Mouse (Mus musculus): ENCODE measurements around the gene Palm3. TPM values are rescaled to one million over a fixed set of nuclear protein-coding genes. Genes with fewer than 3 reads are reported as not detected.
"Not testable (repeated sequence)": the region's sequence is repeated elsewhere in the genome, so short reads cannot be mapped to it uniquely, and the experiment has no call there.

Gene Palm3
- total RNA-seq, 2 experiments from 2014 or later: not detected

DNA sequence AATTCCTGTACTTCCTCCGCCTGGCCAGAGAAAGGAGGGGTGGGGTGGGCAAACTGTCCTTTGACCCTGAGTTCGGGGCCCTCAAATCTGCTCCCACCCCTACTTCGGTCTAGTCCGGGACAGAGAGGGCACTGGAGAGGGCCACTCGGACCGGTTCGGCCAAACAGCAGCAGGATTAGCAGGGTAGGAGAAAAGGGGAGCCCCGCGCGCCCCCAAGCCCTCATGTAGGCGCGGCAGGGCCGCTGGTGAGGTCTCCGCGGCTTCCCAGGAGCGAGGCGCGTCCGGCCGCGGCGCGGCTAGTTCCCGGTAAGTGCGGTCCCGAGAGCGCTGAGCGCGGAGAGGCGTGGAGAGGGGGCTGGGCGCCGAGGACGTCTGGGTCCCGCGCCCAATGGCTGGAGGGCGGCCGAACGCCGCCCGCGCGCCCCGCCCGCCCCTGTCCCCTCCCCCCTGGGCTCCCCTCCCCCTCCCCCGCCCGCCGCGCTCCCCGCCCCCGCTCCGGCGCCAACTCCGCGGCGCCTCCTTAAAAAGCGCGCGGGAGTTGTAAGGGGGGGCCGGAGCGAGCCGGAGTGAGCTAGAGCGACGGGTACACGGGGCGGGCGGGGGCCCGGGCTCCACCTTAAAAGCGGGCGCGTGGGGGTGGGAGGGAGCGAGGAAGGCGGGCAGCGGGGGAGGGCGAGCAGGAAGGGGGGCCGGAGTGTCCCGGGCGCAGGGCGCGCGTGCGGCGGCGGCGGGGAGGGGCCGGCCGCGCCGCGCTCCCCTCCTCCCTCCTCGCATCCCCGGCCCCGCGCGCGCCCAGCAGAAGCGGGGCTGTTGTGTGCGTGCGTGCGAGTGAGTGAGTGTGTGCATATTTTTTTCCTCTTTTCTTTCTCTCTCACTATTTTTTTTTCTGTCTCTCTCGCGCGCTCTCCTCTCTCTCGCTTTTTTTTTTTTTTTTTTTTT is 24.4 kb upstream of the Palm3 start:
- peak; percentile 86 for ATAC-seq (replicated peaks; ENCODE audit: low FRiP score, poor library complexity, severe bottlenecking)

DNA sequence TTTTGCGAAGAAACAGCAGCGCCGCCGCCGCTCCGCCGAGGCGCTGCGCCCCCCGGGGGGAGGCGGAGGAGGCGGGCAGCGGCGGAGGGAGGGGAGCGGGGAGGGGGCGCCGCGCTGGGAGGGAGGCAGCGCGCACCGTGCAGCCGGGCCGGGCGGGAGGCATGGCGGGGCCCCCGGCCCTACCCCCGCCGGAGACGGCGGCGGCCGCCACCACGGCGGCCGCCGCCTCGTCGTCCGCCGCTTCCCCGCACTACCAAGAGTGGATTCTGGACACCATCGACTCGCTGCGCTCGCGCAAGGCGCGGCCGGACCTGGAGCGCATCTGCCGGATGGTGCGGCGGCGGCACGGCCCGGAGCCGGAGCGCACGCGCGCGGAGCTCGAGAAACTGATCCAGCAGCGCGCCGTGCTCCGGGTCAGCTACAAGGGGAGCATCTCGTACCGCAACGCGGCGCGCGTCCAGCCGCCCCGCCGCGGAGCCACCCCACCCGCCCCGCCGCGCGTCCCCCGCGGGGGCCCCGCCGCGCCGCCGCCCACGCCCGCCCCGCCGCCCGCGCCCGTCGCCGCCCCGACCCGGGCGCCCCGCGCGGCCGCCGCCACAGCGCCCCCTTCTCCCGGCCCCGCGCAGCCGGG is 23.6 kb upstream of the Palm3 start, which contains the start of gene Samd1:
TSS of gene Samd1 (plus strand) at position 162 of the 631 bp plus-strand sequence.
- no peak for ATAC-seq (replicated peaks; ENCODE audit: low FRiP score, poor library complexity, severe bottlenecking)

DNA sequence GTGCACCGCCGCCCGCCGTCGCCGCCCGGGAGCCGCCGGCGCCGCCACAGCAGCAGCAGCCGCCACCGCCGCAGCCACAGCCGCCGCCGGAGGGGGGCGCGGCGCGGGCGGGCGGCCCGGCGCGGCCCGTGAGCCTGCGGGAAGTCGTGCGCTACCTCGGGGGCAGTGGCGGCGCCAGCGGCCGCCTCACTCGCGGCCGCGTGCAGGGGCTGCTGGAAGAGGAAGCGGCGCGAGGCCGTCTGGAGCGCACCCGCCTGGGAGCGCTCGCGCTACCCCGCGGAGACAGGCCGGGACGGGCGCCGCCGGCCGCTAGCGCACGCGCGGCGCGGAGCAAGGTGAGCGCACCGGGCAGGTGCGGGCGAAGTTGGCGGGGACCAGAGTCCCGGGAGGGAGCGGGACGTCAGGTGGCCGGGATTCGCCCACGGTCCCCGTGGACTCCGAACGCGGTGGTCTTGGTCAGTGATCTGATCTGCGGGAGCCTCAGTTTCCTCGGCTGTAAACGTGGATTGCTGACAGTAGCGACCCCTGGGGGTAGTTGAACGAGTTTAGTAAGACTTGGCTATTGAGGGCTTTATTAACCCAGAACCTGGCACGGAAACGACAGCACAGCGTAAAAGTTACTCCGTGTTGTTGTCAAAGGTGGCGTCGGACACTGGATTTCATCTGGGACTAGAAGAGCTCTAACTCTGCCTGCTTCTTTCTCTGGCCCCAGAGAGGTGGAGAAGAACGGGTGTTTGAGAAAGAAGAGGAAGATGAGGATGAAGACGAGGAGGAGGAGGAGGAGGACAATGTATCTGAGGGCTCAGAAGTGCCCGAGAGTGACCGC is 22.8 kb upstream of the Palm3 start:
- ATAC-seq (replicated peaks; ENCODE audit: low FRiP score, poor library complexity, severe bottlenecking): peak; percentile 41

DNA sequence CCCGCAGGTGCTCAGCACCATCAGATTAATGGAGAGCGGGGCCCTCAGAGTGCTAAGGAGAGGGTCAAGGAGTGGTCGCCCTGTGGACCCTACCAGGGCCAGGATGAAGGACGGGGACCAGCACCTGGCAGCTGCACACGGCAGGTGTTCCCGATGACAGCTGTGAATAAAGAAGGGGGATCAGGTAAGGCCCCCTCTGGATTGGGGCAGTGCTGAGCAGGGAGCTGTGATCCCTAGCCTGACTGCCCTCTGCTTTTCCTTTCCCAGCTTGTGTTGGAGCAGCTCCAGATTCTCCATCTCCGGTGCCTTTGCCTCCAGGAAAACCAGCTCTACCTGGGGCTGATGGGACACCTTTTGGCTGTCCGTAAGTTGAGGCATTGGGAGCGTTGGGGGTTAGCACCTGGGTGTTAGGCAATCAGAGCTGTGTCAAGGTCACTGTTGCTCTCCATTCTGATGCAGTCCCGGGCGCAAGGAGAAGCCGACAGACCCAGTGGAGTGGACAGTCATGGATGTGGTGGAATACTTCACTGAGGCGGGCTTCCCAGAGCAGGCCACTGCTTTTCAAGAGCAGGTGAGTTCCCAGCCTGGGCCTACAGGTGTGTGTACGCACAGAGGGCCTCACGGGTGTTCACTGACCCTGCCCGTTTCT is 22.1 kb upstream of the Palm3 start:
- ATAC-seq (replicated peaks; ENCODE audit: low FRiP score, poor library complexity, severe bottlenecking): no peak

DNA sequence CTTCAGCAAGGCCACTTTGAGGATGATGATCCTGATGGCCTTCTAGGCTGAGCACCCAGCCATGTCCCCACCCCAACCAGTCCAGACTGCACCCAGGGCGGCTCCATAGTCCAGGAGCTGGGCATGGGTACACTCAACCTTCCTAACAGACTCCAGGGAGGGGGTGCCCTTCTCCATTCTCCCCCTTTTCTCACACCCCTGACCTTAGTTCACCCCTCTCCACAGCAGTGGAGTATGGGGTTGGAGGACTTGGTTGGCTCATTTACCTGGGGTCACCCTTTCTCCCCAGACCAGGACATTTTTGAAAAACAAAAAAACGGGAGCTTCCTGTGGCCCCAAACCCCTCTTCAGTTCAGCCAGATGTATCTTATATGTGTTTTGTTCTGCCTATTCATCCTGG is 21.4 kb upstream of the Palm3 start:
- ATAC-seq (replicated peaks; ENCODE audit: low FRiP score, poor library complexity, severe bottlenecking): no peak

DNA sequence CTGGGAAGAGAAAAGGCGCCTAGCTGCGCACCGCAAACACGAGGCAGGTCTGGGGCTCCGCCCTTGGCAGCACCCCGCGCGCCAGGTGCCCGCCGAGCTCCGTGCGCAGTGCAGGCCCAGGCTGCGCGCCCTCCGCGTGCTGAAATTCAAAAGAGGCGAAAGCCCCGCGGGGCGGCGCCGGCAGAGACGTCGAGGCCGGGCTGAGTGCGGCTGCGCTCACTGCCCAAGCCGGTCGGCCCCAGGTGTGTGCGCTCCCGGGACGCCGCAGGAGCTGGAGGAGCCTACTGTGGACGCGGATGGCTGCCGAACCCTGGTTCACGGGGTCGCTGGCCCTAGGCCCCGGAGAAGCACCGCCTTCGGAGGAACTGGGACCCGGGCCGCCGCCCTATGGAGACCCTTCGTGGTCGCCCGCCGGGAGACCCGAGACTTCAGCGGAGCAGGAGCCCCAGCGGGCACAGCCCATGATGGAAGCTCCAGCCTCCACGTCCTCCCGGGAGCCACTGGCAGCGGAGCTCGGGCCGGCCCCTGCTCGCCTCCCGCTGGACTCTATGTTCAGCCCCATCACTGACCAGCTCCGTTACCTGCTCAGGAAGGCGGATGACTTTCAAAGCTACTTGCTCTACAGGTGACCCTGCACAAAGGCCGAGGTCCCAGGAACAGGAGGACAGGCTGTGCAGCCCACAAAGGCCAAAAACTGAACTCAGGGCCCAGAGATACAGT is 19.8 kb upstream of the Palm3 start, which contains the start of gene 1700067K01Rik:
TSS of gene 1700067K01Rik (plus strand) at position 222 of the 720 bp plus-strand sequence.
- ATAC-seq (replicated peaks; ENCODE audit: low FRiP score, poor library complexity, severe bottlenecking): no peak

DNA sequence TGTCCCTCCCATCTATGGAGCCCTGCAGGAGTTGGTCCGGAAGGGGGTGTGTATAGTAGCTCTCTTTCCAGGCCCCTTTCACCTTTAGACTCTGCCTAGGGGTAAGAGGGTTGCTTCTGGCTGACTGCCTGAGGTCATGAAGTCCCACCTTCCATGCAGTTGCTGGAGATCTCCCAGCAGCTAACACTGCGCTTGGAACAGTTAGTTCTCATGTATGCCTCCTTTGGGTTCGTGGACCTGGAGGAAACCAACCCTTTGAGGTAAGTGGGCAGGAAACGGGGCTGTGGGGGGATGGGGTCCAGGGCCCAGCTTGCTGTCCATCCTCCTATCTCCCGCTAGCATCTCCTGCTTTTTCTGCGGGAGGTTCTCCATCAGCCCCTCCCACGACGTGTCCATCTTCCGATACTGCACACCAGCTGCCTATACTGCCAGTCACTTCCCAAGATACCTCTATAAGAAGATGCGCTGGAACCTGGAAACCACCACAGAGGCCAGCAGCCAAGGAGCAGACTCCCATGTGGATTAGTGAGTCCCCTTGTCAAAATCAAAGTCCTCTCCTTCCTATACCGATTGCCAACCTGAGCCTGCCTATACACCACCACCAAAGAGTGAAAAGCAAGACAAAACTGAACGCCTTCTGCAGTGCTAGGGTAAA is 18.2 kb upstream of the Palm3 start:
- no peak for ATAC-seq (replicated peaks; ENCODE audit: low FRiP score, poor library complexity, severe bottlenecking)

DNA sequence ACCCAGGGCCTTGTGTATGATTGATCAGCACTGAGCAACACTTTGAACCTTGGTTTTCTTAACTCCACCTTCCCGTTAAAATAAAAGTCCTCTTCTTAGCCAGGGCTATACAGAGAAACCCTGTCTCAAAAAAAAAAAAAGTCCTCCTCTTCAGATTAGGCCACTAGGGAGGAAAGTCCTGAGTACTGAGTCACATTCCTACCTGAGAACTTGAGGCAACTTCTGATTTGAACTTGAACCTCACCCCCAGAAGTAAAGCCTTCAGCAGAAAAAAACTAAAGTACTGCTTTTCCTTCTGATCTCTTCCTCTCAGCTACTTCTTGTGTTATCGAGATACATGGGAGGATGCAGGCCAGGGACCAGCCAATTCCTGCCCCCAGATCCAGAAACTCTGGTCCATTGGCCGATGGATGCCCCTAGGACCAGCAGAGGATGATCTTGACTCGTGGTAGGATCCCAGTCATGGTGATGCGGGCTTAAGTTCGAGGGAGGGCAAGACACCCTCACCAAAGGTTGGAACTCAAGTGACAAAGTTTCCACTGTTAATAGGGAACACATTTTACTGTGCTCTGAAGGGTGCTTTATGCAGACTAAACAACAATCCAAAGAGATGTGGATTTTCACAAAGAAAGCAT is 17.5 kb upstream of the Palm3 start:
- no peak for ATAC-seq (replicated peaks; ENCODE audit: low FRiP score, poor library complexity, severe bottlenecking)

DNA sequence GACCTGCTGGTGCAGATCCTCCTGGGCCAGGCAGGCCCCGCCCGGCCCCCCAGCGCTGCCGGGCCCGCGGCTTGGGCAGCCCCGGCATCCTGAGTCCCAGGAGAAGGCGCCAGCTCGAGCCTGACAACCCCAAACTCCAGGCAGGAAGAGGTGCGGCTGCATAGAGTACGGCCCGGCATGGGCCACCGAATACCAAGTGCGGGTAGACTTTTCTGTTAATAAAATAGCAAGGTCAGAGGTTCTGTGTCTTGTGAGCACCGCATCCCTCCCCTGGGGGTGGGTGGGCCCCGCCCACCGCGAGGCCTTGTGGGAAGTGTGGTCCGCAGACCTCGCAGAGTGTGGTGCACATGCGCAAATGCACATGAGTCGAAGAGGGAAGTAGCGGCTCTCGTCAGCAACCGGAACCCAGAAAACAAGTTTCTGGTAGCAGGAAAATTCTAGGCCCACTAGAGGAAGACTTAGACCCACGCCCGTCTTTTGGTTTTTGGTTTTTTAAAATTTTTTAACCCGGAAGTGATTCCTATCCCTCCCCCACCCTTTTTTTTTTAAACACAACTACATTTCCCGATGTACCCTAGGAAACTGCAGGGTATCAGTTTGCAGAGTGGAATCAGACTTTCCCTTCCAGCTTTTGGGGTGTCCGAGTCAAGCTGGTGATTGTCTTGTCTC is 16.6 kb upstream of the Palm3 start:
- ATAC-seq (replicated peaks; ENCODE audit: low FRiP score, poor library complexity, severe bottlenecking): peak; percentile 98

DNA sequence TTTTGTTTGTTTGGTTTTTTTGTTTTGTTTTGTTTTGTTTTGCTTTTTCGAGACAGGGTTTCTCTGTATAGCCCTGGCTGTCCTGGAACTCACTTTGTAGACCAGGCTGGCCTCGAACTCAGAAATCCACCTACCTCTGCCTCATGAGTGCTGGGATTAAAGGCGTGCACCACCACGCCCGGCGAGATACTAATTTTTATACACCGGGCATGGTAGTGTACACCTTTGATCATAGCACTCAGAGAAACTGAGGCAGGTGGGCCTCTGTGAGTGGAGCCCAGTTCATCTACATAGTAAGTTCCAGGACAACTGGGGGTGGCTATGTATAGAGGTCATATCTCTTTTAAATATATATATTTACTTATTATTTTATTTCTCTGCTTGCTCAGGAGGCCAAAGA is 15.8 kb upstream of the Palm3 start:
- ATAC-seq (replicated peaks; ENCODE audit: low FRiP score, poor library complexity, severe bottlenecking): not testable (repeated sequence)

DNA sequence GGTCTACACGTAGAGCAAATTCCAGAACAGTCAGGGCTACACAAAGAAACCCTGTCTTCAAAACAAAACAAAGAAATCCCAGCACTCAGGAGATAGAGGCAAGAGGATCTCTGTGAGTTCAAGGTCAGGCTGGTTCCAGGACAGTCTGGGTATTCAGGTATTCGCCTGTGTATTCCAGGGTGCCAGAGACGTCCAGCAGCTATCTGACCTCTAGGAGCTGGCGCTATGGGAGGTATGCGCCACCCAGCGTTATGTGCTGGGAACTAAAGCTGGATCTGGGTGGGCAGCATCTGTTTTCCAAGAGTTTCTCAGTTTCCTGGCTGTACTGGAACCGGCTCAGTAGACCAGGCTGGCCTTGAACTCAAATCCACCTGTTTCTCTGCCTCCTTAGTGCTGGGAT is 12.9 kb upstream of the Palm3 start:
- no peak for ATAC-seq (replicated peaks; ENCODE audit: low FRiP score, poor library complexity, severe bottlenecking)

DNA sequence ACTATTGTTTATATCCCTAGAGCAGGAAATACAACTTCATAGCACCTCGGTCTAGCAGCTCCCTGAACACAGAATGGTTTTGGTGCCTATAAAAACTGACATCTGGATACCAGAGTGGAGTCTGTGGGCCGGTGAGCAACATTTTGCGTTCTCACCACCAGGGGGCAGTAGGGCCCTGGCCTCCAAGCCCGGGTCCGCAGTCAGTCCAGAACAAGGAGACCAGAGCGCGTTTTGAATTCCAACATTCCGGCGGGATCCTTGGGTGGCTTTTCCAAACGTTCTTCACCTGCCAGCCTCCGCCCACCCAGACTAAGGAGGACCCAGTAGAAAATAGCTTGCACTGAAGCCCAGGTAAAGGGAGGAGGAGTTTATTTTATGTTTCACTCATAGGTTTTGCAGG is 11.4 kb upstream of the Palm3 start:
- ATAC-seq (replicated peaks; ENCODE audit: low FRiP score, poor library complexity, severe bottlenecking): peak; percentile 77

DNA sequence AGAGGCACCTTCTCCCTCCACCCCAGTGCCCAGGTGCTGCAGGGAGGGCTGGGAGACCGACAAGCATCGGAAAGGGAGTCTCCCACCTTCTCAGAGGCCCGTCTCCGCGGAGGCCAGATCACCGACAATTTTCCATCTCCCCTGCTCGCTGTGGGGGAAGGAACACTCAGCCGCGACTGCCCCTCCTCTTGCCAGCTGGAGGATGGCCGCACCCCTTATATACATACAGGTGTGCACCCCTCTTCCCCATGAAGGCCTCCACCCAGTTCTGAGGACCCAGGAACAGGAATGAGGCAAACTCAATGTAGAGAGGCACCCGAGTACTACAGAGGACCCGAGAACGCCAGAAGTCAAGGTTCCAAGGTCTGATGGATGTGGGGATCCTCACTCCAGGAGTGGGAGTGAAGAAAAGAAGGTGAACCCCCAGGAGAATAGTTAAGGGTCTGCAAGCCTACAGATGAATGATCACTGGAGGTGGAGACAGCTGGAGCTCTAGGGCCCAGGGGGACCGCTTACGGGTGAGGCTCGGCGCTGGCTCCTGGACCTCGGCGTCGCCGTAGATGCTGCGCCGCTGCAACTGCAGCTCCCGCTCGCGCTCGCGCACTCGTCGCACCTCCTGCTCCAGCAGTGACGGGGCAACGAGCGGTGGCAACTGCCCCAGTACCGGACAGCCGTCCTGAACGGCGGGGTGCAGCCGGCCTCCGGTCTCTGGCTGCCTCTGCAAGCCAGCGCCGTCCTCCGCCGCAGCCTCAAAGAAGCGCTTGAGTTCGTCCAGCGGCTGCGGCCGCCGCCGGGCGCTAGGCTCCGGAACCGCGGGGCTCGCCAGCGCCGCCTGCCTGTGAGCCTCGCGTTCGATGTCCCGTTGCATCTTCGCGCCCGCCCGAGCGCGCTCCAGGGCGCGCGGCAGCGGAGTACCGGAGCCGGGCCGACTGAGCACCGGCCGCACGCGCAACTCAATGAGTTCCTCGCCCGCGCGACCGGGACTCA is 10.4 kb upstream of the Palm3 start:
- peak; percentile 71 for ATAC-seq (replicated peaks; ENCODE audit: low FRiP score, poor library complexity, severe bottlenecking)

DNA sequence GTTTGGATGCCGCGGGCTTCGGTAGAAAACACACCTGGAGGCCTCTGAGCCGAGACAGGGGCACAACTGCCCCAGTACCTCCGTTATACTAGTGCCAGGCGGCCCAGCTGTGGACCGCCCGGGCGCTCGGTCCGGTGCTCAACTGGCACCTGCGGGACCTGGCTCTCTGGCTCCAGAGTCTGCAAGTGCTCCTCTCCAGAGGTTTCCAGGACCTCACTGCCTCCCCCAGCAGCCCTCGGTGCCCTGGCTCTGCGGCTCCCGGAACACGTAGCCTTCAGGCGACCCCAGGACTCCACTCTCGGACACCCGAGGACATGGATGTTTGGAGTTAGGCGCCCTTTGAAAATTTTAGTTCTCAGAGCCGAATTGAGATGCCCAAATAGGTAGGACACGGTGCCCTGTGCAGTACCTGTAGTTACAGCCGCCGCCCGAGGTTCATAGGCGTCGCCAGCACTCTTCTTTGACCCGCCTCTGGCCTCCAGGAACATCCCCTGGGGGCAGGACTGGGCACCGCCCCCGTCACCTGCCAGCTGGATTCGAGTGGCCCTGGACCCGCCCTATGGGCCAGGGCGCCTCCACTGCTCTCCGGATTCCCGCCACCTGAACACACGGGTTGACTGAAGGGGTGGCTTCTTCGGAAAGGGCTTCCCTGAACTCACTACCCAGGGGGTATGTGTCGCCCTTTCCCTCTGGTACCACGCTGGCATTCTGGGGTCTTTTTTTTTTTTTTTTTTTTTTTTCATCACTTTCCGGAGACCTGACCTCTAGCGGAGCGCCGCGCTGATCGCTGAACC is 9.4 kb upstream of the Palm3 start, which contains the start of gene 2210011C24Rik:
TSS of gene 2210011C24Rik (minus strand) at position 467 of the 794 bp plus-strand sequence.
- ATAC-seq (replicated peaks; ENCODE audit: low FRiP score, poor library complexity, severe bottlenecking): no peak

DNA sequence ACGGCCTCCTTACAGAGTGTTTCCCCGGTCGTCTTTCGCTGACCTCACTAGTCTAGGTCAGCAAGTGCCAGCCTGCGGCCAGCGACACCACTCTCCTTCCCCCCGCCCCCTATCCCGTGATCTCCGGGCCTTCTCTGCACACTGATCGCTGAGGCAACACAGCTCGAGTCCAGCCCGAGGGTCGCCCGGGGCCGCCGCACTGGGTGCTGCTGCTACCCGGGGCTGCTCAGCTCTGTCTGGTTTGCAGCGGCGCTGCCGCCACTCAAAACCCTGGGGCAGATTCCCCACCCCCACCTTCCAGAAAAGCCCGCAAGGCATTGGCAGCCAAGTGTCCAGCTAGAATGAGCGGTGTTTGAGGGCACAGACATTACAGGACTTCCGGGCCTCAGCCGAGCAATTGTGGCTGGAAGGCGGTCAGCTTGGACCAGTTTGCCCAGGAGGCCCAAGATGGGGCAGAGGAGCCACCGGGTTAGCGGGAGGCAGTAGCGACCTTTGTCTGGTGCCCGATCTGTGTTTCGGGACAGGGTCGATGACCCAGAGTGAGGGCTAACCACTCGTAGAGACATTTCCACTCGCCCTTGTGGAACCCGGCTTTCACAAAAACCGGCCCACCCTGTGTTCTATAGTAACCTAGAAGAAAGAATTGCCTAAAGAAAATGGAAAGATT is 8.6 kb upstream of the Palm3 start:
- no peak for ATAC-seq (replicated peaks; ENCODE audit: low FRiP score, poor library complexity, severe bottlenecking)

Measured in erythroid progenitor cell, adult 5-6 weeks (primary cell).